Mouse (Mus musculus) megakaryocyte, embryonic 14.5 days (primary cell): Measurements from ENCODE around the gene Tctex1d1.

Source experiments
- FLI1 ChIP-seq: IDR thresholded peaks from 2 replicates; pipeline ENCODE4 v1.6.1; 2012; ENCODE audit warnings: low read length, inconsistent platforms, mixed read lengths
- GATA1 ChIP-seq: IDR thresholded peaks from 3 replicates; pipeline ENCODE4 v1.6.1; 2012; ENCODE audit warnings: mixed read lengths, low read length, inconsistent platforms, borderline replicate concordance

GRCm38 (mm10) chr4:102988526-102988925 is 10.1 kb downstream of the Tctex1d1 start:
- no peak for TF ChIP-seq GATA1
- TF ChIP-seq FLI1, result no peak
